Mouse (Mus musculus): ENCODE measurements around the gene Myt1l. TPM values are rescaled to one million over a fixed set of nuclear protein-coding genes. Genes with fewer than 3 reads are reported as not detected.

Myt1l gene
- total RNA-seq, 2 experiments from 2014 or later: 1.5 to 2.1 TPM

GRCm38 (mm10) chr12:29569311-29569710, 41.1 kb downstream of the Myt1l start:
- no peak for DNase-seq

GRCm38 (mm10) chr12:29570351-29570750, 42.2 kb downstream of the Myt1l start:
- DNase-seq: no peak

GRCm38 (mm10) chr12:29571613-29572012, 43.4 kb downstream of the Myt1l start:
- no peak for DNase-seq

GRCm38 (mm10) chr12:29593787-29594186, 65.6 kb downstream of the Myt1l start:
- DNase-seq: peak in 1 of 2 experiments; percentile 6

GRCm38 (mm10) chr12:29599916-29600315, 71.7 kb downstream of the Myt1l start:
- no peak for DNase-seq

- DNase-seq: no peak
Measured at GRCm38 (mm10) chr12:29601223-29601622, 73.0 kb downstream of the Myt1l start.

- DNase-seq: no peak
Measured at GRCm38 (mm10) chr12:29604659-29605058, 76.5 kb downstream of the Myt1l start.

GRCm38 (mm10) chr12:29605124-29605523, 76.9 kb downstream of the Myt1l start:
- DNase-seq: no peak

- DNase-seq: no peak
Measured at GRCm38 (mm10) chr12:29606221-29606620, 78.0 kb downstream of the Myt1l start.

- DNase-seq: no peak
Measured at GRCm38 (mm10) chr12:29617746-29618145, 89.6 kb downstream of the Myt1l start.

- no peak for DNase-seq
Measured at GRCm38 (mm10) chr12:29621530-29621929, 93.3 kb downstream of the Myt1l start.

GRCm38 (mm10) chr12:29627956-29628750, 100.0 kb downstream of the Myt1l start:
- peak; percentile 12 to 26 for DNase-seq

- no peak for DNase-seq
Measured at GRCm38 (mm10) chr12:29629875-29630538, 101.8 kb downstream of the Myt1l start.

- no peak for DNase-seq
Measured at GRCm38 (mm10) chr12:29634509-29634908, 106.3 kb downstream of the Myt1l start.

GRCm38 (mm10) chr12:29639543-29640196, 111.5 kb downstream of the Myt1l start:
- DNase-seq: no peak

- no peak for DNase-seq
Measured at GRCm38 (mm10) chr12:29640201-29640600, 112.0 kb downstream of the Myt1l start.

- DNase-seq: no peak
Measured at GRCm38 (mm10) chr12:29642915-29643314, 114.7 kb downstream of the Myt1l start.

- no peak for DNase-seq
Measured at GRCm38 (mm10) chr12:29644091-29644490, 115.9 kb downstream of the Myt1l start.

GRCm38 (mm10) chr12:29644721-29645120, 116.5 kb downstream of the Myt1l start:
- no peak for DNase-seq

- DNase-seq: no peak
Measured at GRCm38 (mm10) chr12:29649510-29650152, 121.4 kb downstream of the Myt1l start.

- no peak for DNase-seq
Measured at GRCm38 (mm10) chr12:29652516-29652915, 124.3 kb downstream of the Myt1l start.

- DNase-seq: no peak
Measured at GRCm38 (mm10) chr12:29655197-29655632, 127.0 kb downstream of the Myt1l start.
